Mouse (Mus musculus) frontal cortex, adult 2 months (tissue): ENCODE results near the gene Cnnm4. TPM values are rescaled to one million over a fixed set of nuclear protein-coding genes. Genes with fewer than 3 reads are reported as not detected.

ENCODE experiments used
- DNase-seq, 2 experiments: peaks; one replicate each; pipeline ENCODE4 v3.0.0; 2022; ENCODE audit warnings: low spot score in 1 of 2; ENCODE audit errors: extremely low spot score in 1 of 2
- polyA plus RNA-seq: library from polyadenylated mRNA; depleted of rRNA; stranded (reverse); fragments of >200 nt; gene quantifications from 2 replicates; pipeline ENCODE4 v1.2.3, GENCODE M21; 2012

Cnnm4 gene
- polyA plus RNA-seq, 1 experiment = 7.9 TPM

GRCm38 (mm10) chr1:36539186-36539585, 67.8 kb downstream of the Cnnm4 start, which contains the start of gene Gm42417:
Gm42417 (minus strand) TSS chr1:36539429.
- DNase-seq = no peak

GRCm38 (mm10) chr1:36540132-36540531, 68.7 kb downstream of the Cnnm4 start:
- no peak for DNase-seq

- DNase-seq = no peak
Measured at GRCm38 (mm10) chr1:36540807-36541206, 69.4 kb downstream of the Cnnm4 start.

GRCm38 (mm10) chr1:36541844-36542243, 70.4 kb downstream of the Cnnm4 start:
- no peak for DNase-seq

- DNase-seq = no peak
Measured at GRCm38 (mm10) chr1:36542925-36543324, 71.5 kb downstream of the Cnnm4 start.

GRCm38 (mm10) chr1:36545382-36545781, 74.0 kb downstream of the Cnnm4 start:
- no peak for DNase-seq

GRCm38 (mm10) chr1:36545845-36546600, 74.6 kb downstream of the Cnnm4 start:
- peak in 1 of 2 experiments; percentile 28 for DNase-seq

GRCm38 (mm10) chr1:36546888-36547471, 75.6 kb downstream of the Cnnm4 start, which contains the start of gene Ankrd39:
Ankrd39 (minus strand) TSS chr1:36547445.
- DNase-seq = peak; percentile 98 to 99

- DNase-seq = peak in 1 of 2 experiments; percentile 36
Measured at GRCm38 (mm10) chr1:36547981-36548598, 76.7 kb downstream of the Cnnm4 start.

GRCm38 (mm10) chr1:36548771-36549170, 77.4 kb downstream of the Cnnm4 start:
- DNase-seq = no peak

GRCm38 (mm10) chr1:36549491-36549890, 78.1 kb downstream of the Cnnm4 start:
- no peak for DNase-seq

- no peak for DNase-seq
Measured at GRCm38 (mm10) chr1:36550075-36550863, 78.8 kb downstream of the Cnnm4 start.

- no peak for DNase-seq
Measured at GRCm38 (mm10) chr1:36551904-36552303, 80.5 kb downstream of the Cnnm4 start.

GRCm38 (mm10) chr1:36552506-36552905, 81.1 kb downstream of the Cnnm4 start:
- DNase-seq = no peak

- DNase-seq = no peak
Measured at GRCm38 (mm10) chr1:36554633-36555399, 83.4 kb downstream of the Cnnm4 start.

- peak in 1 of 2 experiments; percentile 16 for DNase-seq
Measured at GRCm38 (mm10) chr1:36555798-36556395, 84.5 kb downstream of the Cnnm4 start.

- DNase-seq = peak; percentile 73 to 96
Measured at GRCm38 (mm10) chr1:36556553-36557456, 85.4 kb downstream of the Cnnm4 start.

GRCm38 (mm10) chr1:36557457-36558011, 86.1 kb downstream of the Cnnm4 start:
- DNase-seq = peak in 1 of 2 experiments; percentile 71
